ENCODE assay signal across 1 mouse cellular context in the genomic region with DNA sequence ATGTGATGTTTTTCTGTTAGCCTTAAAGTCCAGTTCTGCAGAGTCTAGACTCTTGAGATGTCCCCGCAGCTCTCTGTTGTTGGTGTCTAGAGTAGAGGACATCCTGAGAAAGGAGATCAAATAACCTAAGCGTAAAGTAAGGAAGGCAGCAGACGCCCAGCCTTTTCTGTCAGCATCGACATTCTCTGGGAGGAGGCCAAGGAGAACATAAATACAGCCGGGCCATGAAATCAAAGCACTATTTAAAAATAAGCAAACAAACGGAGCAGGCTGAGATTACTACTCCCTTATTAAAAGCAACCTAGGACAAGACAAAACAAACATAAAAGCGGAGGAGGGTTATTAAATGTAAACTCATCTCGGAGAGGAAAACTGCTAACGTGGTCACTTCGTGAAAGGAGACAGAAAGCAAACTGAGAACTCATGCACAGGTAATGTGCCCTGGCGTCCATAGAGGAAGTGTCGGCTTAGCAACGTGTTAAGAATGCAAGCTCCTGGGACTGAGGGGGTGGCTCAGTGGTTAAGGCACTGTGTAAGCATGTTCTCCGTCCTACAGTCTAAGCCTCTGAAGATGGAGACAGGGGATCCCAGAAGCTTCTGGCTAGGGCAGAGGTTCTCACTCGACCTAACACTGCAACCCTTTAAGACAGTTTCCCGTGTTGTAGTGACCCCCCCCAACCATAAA.
TF ChIP-seq lines count a peak whose summit lies in the region.

No protein-coding gene starts in this region.

TF ChIP-seq in CH12.LX, 34 proteins besides CTCF, POLR2A, EP300 and RAD21:
- TF ChIP-seq JUN (IDR thresholded peaks at IDR 0.05; ENCODE audit: insufficient read depth, low read depth, low read length) = no peak
